Mouse (Mus musculus) lung, postnatal 10 days (tissue): ENCODE data around the gene Ppm1h.

Source experiments
- DNase-seq: peaks from one replicate; pipeline ENCODE4 v3.0.0; 2021

Gene Ppm1h

DNA sequence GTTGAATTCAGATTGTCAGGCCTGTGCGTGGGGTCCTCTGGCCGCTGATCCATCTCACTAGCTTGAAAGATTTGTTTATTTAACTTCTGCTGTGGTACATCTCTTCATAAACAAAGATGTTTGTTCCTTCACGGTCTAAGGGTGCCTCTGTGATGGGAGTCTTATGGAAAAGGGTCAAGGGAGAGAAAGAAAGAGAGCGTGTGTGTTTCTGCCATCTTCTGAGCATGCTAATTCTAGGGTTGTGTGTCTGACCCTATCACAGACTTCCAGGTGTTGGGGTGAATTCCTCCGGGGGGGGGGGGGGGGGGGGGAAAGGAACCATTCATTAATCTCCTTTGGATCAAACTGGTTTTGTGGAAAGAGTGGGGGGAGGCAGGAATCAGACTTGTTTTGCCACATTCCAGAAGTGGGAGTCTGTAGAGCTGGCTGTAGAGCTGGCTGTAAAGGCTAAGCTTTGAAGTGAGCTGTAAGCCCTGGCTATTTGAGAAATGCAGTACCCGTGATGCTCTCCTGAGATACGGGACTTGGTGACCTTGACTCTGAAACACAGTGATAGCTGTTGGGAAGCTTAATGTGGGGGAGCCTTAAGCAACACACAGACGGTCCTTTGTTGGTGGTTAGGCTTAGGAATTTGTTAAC is 191.4 kb downstream of the Ppm1h start:
- no peak for DNase-seq

DNA sequence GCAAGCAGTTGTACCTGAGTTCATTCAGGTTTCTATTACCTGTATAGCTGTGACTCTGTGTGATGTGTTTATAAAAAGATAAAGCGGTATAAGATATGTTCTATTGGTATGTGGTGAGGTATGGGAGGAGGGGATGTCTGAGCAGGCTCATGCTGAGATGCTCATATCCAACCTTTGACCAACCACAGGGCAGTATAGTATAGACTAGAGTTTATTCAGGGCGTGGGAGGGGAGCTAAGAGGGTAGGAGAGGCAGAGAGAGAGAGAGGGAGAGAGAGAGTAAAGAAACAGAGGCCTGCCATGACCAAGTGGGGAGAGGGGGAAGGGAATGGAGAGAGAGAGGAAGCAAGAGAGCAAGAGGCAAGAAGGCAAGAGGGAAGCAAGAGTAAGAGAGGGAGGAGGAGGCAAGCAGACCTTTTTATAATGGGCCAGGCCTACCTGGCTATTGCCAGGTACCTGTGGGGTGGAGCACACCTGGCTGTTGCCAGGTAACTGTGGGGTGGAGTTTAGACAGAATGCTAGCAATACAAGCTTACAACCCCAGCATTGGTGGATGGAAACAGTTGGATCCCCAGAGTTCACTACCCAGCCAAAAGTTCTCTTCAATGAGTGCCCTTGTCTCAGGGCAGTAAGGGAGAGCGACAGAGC is 192.4 kb downstream of the Ppm1h start:
- DNase-seq = no peak

DNA sequence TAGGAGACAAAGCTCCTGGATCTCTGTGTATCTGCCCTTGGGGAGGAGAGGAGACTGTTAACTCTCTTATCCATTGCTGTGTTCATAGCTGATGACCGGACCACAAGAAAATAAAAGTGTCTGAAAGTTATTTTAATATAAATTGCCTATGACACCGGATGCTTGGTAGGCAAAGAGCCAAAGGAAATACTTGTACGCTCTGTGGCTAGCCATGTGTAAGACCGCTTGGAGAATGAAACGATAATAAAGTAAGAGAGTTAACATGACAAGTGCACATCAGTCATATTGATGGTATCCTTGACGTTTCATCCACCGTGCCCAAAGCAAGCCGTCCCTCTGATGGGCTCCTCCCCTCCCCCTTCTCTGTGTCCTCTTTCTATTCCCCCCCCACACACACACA is 194.2 kb downstream of the Ppm1h start:
- no peak for DNase-seq

DNA sequence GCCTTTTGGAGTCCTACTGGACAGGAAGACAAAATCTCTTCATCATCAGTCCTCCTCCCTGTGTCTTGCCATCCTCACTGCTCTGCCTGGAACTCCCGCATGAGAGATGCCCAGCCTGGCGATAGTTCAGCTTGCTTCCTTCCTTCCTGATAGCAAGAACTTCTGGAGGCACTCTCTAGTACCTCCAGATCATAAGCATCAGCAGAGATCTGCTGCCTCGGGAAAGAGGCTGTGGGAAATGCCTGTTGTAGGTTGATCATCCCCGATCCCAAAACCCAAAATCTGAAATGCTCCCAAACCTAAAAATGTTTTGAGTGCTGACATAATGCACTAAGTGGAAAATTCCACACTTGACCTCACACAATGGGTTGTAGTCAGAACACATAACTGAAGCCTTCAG is 198.4 kb downstream of the Ppm1h start:
- DNase-seq = no peak

DNA sequence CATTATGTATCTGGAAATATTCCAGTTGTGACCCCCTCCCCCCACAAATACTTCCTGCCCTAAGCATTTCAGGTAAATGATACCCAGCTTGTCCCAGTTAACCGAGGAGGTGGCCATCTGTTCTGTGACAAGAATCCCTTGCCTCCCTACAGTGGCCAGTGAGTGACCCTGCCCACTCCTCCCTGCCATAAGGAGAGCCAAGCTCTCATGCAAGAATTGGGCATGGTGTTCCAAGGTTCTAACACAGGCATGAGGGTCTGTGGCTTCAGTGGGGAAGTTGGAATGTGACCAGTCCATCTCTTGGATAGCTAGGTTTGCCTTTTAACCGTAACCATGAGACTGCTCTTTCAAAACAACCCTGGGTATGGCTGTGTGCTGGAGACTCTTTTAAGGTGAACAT is 198.9 kb downstream of the Ppm1h start:
- no peak for DNase-seq

DNA sequence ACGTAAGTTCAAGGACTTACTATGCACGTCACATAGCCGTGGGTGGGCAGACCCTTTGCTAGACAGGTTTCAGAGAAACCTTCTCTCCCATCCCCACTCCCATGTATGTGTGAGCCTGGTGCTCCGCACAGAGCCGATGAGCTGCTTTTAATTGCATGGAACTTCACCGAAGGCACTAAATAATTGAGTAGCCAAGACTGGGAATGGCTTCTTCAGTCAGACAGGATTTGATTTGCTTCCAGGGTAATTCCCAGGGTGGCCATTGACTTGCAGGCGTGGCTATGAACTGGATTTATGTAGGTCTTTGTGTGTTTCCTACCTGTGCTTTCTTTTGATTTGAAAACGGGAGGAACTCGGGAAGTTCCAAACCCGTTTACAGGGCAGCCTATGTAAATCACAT is 202.9 kb downstream of the Ppm1h start:
- no peak for DNase-seq

DNA sequence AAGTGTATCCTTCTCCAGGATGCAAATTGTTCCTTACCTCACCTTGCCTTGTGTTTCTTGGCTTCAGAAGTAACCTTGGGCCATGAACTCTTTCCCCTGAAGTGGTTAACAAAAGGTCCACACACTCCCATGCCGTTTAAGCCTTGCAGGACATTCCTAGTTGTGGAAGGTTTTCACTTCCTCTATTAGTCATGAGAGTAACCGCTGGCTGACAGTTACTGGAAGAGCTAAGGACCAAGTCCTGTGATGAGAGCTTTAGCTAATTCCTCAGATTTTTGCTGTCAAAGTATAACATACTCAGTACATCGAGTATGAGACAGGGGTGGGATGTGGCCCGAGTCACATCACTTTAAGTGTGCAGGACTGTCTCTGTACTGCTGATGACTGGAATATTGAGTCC is 204.1 kb downstream of the Ppm1h start:
- no peak for DNase-seq

DNA sequence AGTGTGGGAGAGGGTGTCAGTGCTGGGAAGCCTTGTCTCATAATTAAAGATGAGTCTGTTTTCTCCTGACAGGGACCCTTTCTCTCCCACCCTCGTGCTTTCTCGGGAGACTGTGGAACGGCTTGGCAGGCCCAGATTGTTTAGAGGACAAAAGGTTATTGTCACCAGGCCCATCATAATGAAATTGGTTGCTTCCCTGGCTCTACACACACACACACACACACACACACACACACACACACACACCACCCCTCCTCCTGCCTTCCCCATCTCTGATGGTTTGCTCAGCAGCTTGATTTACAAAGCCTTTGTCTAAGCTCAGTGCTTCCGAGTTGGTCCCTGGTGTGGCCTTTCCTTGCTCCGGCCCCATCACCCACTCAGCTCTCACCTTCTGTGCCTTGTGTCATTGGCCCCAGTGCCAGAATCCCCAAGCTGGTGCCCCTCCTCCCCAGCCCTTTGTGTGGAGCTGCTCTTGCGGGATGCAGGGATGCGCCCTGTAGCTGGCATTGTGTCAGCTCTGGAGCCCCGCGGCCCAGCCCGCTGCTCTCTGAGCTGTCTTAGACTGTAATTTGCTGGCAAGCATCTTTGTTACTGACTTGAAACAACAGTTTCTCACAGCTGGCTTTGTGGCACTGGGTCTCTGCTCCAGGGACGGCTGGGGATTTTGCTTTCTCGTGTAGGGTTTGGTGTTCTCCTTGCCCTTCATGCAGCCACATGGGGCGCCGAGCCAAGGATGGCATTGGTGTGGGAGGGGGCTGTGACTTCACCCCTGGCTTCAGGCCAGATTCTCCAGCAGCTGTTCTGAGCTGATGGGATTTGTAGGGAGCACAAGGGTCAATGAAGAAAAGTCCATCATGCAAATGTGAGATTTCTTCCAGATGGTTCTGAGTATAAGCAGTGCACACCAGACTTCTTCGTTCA is 205.5 kb downstream of the Ppm1h start:
- peak; percentile 83 for DNase-seq

DNA sequence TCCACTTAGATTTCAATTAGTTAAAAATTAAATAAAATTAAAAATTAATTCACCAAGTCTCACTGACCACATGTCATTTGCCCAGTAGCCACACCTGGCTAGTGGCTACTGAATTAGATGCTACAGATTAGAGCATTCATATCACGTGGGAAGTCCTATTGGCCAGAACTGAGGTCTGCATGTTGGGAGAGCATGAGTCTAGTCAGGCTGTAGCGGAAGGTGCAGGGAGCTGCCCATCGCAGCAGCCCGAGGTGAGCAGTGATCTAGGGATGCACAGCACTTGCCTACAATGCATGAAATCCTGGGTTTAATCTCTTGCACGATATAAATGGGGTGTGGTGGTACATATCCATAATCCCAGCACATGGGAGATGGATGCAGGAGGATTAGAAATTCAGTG is 206.7 kb downstream of the Ppm1h start:
- DNase-seq = no peak

DNA sequence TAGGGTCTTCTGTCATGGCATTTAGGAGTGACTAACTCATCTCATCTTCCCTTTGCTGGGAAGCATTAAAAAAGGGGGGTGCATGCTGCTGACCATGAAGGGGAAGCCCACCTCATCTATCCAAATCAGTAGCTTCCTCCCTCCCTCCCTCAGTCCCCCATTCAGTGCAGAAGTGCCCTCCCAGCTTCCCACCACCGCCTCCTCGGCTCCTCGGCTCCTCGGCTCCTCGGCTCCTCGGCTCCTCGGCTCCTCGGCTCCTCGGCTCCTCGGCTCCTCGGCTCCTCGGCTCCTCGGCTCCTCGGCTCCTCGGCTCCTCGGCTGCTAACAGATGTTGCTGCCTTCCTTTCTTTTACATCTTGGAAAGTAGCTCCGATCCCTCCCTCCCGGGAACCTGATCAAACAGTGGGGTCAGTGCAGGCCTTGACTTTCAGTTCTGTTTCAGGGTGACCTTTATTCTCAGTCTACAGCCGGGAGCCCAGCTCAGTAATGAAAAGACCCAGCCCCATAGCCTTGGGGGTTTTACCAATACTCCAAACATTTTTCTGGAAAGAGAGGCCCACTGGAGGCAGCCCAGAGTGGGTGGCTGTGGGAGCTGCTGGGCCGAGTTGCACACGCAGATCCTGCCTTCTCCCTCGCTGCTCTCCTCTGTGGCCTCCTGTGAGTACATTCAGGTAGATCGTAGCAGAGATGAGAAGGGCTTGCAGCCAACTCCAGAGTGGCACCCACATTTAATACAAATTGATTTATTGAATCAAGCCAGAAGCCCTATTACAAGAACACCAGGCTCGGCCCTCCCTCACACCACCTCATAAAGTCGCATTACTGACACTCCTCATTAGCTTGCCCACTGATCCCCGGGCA is 207.7 kb downstream of the Ppm1h start:
- DNase-seq = peak; percentile 62

DNA sequence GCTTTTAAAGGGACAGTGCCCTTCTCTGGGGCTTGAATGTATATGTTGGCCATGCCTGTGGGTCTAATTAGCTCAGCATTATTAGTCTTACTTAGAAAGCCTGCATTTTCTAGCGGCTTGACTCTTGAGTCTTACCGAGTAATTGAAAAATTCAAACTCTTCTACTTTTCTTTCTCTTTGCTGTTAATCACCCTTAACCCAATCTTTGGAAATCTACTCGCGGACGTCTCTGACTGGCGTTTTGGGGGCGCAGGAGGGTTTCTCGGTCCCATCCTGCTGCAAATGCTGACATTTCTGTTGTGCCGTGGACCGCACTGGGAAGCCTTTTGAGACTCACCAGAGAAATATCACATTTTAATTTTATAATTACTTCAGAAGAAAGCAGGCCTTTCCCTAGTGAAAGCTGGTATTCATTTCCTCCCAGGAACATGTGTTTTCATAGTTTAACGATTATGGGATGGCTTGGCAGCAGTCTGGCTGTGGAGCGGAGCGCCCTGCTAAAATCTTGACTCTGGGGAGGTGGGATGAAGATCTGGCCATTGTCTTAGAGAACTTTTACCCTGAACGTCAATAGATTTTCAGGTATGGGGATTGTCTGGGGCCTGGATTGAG is 208.5 kb downstream of the Ppm1h start:
- DNase-seq = no peak

DNA sequence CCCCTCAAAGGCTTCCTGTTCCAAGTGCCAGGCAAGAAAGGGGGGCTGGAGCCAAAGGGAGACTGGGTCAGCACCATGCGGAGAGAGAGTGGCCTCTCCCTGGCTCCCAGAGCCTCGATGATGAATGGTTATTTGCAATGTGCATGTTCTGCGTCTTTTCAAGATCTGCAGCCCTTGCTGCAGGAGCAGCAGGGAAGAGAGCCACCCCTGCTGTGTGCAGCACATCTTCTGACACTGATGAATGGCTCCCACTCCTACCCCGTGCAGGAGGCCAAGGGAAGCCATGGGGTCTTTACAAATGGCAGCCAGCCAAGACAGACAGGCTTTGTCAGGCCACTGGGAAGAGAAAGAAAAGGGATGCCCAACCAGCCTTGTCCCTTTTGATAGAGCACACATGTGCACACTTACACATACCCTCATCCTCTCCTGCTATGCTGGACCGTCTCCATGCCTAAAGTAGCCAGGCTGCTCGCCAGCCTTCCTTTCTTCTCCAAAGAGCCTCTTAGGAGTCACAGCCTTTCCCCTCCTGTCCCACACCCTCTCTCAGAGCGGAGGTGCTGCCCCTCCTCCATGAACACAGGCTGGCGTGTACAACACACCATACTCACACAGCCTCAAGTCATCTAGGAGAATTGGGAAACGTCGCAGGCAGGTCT is 209.1 kb downstream of the Ppm1h start:
- DNase-seq = peak; percentile 34

DNA sequence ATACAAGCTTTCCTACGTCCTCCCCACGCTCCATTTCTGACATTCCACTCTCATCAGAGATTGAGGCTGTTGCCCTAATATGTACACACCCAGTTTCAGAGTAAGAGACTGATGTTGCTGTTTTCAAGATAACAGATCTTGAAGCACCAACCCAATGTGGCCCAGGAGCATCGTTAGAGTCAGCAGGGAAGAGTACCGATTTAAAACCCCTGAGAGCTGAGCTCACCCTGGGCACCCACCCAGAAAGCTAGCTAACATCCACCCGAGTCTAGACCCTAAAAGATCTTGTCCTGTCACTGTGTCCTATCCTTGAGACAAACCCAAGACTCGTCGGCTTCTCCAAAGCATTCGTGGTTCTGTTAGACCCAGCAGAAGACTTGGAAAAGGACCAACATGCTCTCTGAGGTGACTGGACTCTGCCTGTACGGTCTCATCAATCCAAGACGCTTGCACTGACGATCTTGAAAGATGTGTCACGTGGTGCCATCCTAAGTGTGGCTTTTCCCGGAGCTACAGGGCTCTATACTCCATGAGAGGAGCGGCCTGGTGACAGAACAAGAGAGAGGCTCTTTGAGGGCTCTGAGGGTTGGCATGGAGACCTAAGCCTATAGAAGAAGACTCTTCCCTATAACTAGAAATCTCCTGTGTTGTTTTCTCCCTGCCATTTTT is 212.3 kb downstream of the Ppm1h start:
- DNase-seq = peak; percentile 25

DNA sequence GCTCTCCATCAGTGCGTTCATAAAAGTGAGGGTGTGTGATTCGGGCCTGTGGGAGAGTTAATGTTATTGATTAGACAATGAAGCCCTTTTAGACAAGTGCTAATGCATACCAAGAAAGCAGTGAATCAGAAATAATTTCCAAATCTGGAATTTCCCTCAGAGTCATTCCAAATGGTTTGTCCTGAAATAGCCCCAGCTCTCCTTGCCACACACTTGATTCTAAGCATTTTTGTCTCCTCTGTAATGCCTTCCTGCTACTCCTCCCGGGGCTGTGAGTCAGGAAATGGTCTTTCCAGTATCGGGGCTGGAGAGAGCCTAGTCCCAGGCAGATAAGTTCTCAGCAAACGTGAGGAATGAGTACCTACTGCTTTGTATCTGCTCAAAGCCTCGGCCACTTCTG is 212.9 kb downstream of the Ppm1h start:
- DNase-seq = peak; percentile 46

DNA sequence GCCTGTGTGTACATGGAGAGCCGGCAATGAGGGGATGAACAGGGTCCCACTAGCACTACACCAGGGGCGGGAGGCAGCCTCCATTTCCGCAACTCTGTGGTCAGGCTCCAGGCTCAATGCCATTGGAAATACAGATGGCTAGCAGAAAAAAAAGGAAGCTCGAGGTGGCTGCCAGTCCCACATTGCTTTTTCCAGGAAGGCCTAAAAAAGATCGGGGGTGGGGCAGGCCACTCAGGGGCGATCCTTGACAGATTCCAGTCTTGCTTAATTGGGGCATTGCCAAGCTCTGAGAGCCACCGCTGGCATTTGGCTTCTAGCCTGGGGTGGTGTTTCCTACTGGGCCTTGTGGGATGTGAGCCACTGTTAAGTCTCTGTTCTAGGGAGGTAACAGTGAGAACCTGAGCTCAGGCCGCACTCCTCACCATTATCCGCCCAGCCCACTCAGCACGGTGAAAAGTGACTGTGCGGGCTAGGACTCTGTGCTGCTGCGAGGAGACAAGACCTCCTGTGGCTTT is 216.1 kb downstream of the Ppm1h start:
- peak; percentile 92 for DNase-seq

DNA sequence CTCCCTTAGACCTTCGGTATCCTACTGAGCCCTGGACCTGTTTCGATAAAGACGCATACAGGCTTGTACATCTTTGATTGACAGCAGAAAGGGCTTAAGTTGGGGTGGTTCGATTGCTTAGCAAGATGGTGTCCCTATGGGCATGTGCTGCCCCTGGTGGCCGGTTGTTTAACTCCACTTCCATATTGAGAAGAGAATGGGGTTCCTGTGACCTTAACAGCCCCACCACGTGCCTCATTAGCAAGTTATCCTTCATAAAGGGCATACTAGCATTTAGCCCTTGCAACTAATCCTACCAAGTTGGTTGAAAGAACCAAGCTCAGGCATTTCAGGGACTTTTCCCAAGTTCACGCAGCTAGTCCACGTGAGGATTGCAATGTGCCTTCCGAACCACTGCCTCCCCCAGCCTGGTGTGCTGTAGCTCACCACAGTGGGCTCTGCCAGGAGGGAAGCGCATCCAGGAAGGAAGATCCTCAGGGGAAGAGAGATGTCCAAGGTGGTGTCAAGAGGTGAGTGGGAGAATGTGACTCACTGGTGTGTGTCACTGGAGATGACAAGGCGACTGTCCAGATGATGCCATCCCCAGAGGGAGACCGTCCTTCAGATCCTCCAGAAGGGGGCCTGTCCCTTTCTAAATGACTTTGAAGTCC is 216.7 kb downstream of the Ppm1h start:
- DNase-seq = peak; percentile 79

DNA sequence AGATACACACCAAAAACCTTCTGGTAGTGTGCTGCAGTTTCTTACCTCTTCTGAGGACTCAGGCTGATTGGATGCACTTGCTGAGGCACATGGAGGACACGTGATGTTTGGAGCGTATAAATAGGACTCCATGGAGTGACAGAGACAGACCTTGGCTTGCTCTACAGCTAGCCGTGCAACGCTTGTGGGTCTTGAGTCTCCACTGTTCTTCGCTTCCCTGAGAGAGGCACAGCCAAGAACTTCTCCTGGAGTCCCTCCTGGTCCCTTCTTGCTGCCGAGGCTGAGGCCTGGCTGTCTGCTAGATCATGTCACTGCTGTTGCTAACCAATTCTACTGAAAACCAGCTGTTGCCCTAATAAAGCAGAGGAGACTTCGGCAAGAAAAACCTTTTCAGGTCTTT is 221.4 kb downstream of the Ppm1h start:
- no peak for DNase-seq

DNA sequence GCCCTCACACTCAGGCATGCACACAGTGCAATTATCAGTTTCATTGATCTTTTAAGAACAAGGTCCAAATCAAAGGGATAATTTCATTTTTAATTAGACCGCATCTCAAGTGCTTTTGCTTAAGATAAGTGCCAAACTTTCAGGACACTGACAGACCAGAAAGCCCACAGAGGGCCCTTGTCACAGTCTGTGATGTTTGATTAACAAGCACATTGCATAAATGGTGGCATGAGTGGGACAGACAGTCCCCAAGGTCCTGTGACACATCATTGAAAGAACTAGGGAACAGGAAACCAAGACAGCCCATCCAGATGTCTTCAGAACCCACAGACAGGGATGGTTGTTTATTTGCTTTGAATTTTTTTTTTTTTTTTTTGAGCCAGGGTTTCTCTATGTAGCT is 221.9 kb downstream of the Ppm1h start:
- no peak for DNase-seq

DNA sequence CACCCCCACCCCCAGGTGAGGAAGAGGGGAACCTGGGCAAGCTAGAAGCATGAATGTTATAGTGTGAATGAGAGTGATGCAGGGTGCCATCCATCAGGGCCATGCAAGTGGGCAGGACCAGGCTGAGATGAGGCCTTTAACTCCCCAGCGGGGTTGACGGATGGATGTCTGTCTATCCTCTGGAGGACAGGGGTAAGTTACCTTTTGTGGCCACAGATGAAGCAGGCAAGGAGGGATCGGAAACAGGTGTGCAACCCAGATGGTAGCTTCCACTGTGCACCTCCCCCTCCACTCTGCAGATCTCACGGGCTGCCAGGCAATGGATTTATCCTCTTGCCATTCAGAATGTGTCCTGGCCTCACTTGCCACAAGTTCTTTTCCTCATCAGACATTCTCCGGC is 222.8 kb downstream of the Ppm1h start:
- DNase-seq = no peak

DNA sequence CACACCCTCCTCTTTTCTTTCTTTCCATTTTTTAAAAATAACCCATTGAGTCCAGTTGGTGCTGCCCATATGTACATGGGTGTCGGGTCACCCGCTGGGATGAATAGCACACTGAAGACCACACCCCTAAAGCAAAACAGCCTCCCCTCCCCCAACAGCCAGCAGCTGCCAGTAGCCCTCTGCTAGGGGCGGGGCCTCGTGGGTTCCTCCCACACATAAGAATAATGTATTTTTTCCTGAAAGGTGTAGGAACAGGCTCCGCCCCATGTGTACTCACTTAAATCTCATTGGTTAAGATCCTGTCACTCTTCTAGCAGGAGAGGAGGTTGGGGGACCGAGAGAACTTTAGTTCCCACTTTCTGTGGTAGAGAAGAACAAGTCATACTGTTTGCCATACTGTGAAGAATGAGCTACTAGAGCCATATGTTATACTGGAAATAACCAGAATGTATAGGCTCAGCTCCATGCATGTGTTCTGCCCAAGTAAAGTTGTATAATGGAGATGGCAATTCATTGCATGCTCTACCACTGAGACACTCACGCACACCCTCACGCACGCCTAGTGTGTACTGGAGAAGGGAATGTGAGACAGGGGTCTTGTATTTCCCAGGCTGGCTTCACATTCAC is 231.0 kb downstream of the Ppm1h start:
- no peak for DNase-seq
